Mouse (Mus musculus): ENCODE measurements at regions not wholly inside any gene's neighbourhood (a gene's known extent, or its start where the extent isn't known, plus 50 kb on each side); places are given as distances from the start of the nearest gene placed in this dataset.
"Not testable (repeated sequence)": the region's sequence is repeated elsewhere in the genome, so short reads cannot be mapped to it uniquely, and the experiment has no call there.

- no peak for DNase-seq
- intact Hi-C loops (cut with DNase I; ENCODE audit: low total_unique reads), result no loop called here
Measured at GRCm38 (mm10) chr14:104410730-104411129, 57.1 kb downstream of the Pou4f1 start.

GRCm38 (mm10) chr14:104410292-104410691, 57.5 kb downstream of the Pou4f1 start:
- intact Hi-C loops (cut with DNase I; ENCODE audit: low total_unique reads), result no loop called here
- no peak for DNase-seq

GRCm38 (mm10) chr14:104406062-104406461, 61.7 kb downstream of the Pou4f1 start:
- no peak for DNase-seq
- intact Hi-C loops (cut with DNase I; ENCODE audit: low total_unique reads), result no loop called here

- intact Hi-C loops (cut with DNase I; ENCODE audit: low total_unique reads), result no loop called here
Measured at GRCm38 (mm10) chr14:104389297-104390071, 78.3 kb downstream of the Pou4f1 start.

GRCm38 (mm10) chr14:104388879-104389278, 78.9 kb downstream of the Pou4f1 start:
- no peak for DNase-seq
- intact Hi-C loops (cut with DNase I; ENCODE audit: low total_unique reads), result no loop called here

More at GRCm38 (mm10) chr14:104389297-104390071, 78.3 kb downstream of the Pou4f1 start:
- DNase-seq, result no peak

- intact Hi-C loops (cut with DNase I; ENCODE audit: low total_unique reads), result no loop called here
- no peak for DNase-seq
Measured at GRCm38 (mm10) chr14:104380986-104381385, 86.8 kb downstream of the Pou4f1 start.

GRCm38 (mm10) chr14:104372776-104373175, 95.0 kb downstream of the Pou4f1 start:
- no peak for DNase-seq
- intact Hi-C loops (cut with DNase I; ENCODE audit: low total_unique reads), result no loop called here

GRCm38 (mm10) chr14:104356636-104357035, 111.2 kb downstream of the Pou4f1 start:
- intact Hi-C loops (cut with DNase I; ENCODE audit: low total_unique reads), result no loop called here

GRCm38 (mm10) chr14:104336783-104337182, 131.0 kb downstream of the Pou4f1 start:
- DNase-seq; intact Hi-C loops (cut with DNase I; ENCODE audit: low total_unique reads): not testable (repeated sequence)

More at GRCm38 (mm10) chr14:104356636-104357035, 111.2 kb downstream of the Pou4f1 start:
- no peak for DNase-seq

- intact Hi-C loops (cut with DNase I; ENCODE audit: low total_unique reads), result no loop called here
Measured at GRCm38 (mm10) chr14:104326089-104326488, 141.7 kb downstream of the Pou4f1 start.

GRCm38 (mm10) chr14:104300141-104300540, 167.7 kb downstream of the Pou4f1 start:
- DNase-seq, result no peak
- intact Hi-C loops (cut with DNase I; ENCODE audit: low total_unique reads), result no loop called here

More at GRCm38 (mm10) chr14:104326089-104326488, 141.7 kb downstream of the Pou4f1 start:
- no peak for DNase-seq

GRCm38 (mm10) chr14:104298312-104298711, 169.5 kb downstream of the Pou4f1 start:
- intact Hi-C loops (cut with DNase I; ENCODE audit: low total_unique reads), result no loop called here
- DNase-seq, result no peak

GRCm38 (mm10) chr14:104297316-104298311, 170.2 kb downstream of the Pou4f1 start:
- intact Hi-C loops (cut with DNase I; ENCODE audit: low total_unique reads), result no loop called here
- DNase-seq, result no peak

GRCm38 (mm10) chr14:104293814-104294213, 174.0 kb downstream of the Pou4f1 start:
- intact Hi-C loops (cut with DNase I; ENCODE audit: low total_unique reads), result no loop called here
- DNase-seq, result no peak

GRCm38 (mm10) chr14:104293147-104293546, 174.7 kb downstream of the Pou4f1 start:
- intact Hi-C loops (cut with DNase I; ENCODE audit: low total_unique reads), result no loop called here

GRCm38 (mm10) chr14:104280353-104280752, 187.4 kb downstream of the Pou4f1 start:
- intact Hi-C loops (cut with DNase I; ENCODE audit: low total_unique reads), result no loop called here
- DNase-seq, result no peak

More at GRCm38 (mm10) chr14:104293147-104293546, 174.7 kb downstream of the Pou4f1 start:
- no peak for DNase-seq

GRCm38 (mm10) chr14:104279890-104280289, 187.9 kb downstream of the Pou4f1 start:
- intact Hi-C loops (cut with DNase I; ENCODE audit: low total_unique reads), result no loop called here
- DNase-seq, result no peak

- intact Hi-C loops (cut with DNase I; ENCODE audit: low total_unique reads), result no loop called here
- no peak for DNase-seq
Measured at GRCm38 (mm10) chr14:104274752-104275151, 193.0 kb downstream of the Pou4f1 start.

GRCm38 (mm10) chr14:104264919-104265764, 202.7 kb downstream of the Pou4f1 start:
- DNase-seq, result no peak
- intact Hi-C loops (cut with DNase I; ENCODE audit: low total_unique reads), result no loop called here

Data from gastrocnemius, postnatal 14 days (tissue).